Mouse (Mus musculus) thymus, postnatal 0 days (tissue): ENCODE measurements around the gene Nup214. TPM values are rescaled to one million over a fixed set of nuclear protein-coding genes. Genes with fewer than 3 reads are reported as not detected.

Source experiments
- DNase-seq: peaks from one replicate; pipeline ENCODE4 v3.0.0-alpha.2; 2015; ENCODE audit warnings: low spot score
- polyA plus RNA-seq: library from polyadenylated mRNA; unstranded; fragments of >200 nt; fragmentation: Nextera tagmentation; extraction: Ambion mirVana; gene quantifications from 2 replicates; pipeline ENCODE4 v1.2.1, GENCODE M21; 2015

The Nup214 gene
- polyA plus RNA-seq, 1 experiment from 2014 or later = 138 TPM

DNA sequence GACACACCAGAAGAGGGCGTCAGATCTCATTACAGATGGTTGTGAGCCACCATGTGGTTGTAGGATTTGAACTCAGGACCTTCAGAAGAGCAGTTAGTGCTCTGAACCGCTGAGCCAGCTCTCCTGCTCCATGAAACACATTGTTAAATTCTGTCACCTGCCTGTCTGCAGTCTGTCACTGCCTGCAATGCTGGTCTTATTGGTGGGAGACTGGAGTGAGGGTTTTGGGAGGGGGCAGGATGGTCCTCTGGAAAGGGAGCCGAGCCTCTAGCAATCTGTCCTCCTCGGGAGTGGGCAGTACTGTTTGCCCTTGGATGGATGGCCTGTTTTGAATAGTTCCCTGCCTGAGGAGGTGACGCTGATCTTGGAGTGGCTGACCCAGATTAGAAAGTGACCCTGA is 69.6 kb downstream of the Nup214 start:
- no peak for DNase-seq

- DNase-seq = peak; percentile 50
Measured at GRCm38 (mm10) chr2:32045375-32045774, 71.1 kb downstream of the Nup214 start.

GRCm38 (mm10) chr2:32046009-32046408 is 71.8 kb downstream of the Nup214 start:
- peak; percentile 60 for DNase-seq

- DNase-seq = peak; percentile 82
Measured at GRCm38 (mm10) chr2:32047323-32047722, 73.1 kb downstream of the Nup214 start.

GRCm38 (mm10) chr2:32051791-32052190 is 77.6 kb downstream of the Nup214 start:
- DNase-seq = peak; percentile 71

GRCm38 (mm10) chr2:32052418-32052817 is 78.2 kb downstream of the Nup214 start:
- peak; percentile 57 for DNase-seq

DNA sequence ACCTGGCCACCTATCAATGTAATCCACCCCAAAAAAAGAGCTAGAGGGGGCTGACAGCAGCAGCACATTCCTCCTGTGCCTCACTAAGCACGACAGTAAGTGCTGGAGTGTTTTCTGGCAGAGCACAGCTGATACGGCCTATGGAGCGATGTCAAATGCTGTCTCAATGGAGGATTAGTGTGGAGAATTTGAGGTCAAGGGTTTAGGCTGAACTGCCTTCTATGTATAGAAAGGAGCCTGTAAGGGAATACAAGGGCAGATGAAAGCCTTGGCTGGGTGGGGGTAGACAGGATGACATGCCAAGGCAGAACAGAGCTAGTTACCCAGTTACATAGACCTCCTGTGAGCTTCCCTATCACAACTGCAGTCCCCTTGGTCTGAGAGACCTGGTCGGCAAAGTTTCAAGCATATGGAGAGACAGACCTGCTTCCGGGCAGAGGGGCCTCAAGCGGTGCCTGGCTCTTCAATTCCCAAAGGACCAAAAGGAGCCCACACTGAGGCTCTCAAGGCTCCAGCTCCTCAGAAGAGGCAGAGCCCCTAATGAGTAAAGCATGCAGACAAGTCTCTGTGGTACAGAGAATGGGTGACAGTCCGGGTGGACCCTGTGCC is 81.2 kb downstream of the Nup214 start:
- DNase-seq = no peak

- DNase-seq = no peak
Measured at GRCm38 (mm10) chr2:32056524-32056923, 82.3 kb downstream of the Nup214 start.

DNA sequence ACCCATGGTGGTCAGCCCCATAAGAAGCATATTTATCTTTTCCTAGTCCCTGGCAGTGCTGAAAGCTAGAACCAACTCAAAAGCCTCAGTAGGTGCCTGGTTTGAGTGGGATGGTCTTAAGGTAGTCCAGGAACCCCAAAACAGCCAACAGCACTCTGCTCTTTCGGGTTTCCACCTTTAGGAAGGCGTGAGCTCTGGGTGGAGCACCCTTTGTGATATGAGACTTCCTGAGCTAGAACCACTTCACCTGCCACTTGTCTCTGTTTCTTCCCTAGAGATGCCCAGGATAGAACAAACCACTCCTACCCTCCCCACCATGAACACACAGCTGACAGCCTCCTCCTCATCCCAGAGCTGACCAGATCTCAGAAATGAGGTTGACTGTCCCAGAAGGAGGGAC is 83.1 kb downstream of the Nup214 start:
- DNase-seq = peak; percentile 78

GRCm38 (mm10) chr2:32057794-32058193 is 83.6 kb downstream of the Nup214 start:
- no peak for DNase-seq

GRCm38 (mm10) chr2:32058241-32058640 is 84.0 kb downstream of the Nup214 start:
- no peak for DNase-seq

DNA sequence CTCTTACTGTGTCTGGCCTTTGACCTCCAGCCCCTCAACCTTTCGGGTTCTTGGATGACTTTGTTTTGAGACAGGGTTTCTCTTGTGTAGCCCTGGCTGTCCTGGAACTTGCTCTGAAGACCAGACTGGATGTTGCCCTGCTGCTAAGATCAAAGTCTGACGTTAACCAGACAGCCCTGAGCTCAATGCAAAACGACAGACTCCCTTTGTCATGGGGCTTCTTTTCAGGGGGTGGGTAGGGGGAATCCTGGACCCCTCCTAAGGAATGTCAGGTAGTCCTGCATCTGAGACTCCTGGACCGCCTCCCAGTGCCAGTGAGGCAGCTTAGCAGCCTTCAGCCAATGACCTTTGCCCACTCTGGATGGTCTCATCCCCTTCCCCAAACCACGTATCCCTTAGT is 84.5 kb downstream of the Nup214 start:
- DNase-seq = no peak

DNA sequence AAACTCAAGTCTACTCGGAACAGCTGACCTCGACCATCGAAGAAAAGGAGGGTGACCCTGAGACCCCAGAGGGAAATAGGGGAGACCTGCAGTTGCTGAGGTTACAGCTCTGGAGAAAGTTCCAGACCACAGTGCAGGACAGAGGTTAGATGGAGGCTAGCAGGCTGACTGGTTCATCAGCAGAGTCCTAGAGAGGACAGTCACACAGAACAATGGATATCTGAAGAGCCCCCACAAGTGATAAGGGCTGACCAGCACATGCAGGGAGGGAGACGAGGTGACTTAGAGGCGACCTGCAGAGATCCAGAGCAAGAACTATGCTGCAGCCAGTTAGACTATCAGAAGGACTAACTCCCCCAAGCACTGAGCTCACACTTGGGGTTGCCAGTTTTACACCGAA is 85.4 kb downstream of the Nup214 start:
- no peak for DNase-seq

GRCm38 (mm10) chr2:32060228-32060805 is 86.1 kb downstream of the Nup214 start:
- peak; percentile 66 for DNase-seq

GRCm38 (mm10) chr2:32061189-32061588 is 87.0 kb downstream of the Nup214 start:
- no peak for DNase-seq

- peak; percentile 92 for DNase-seq
Measured at GRCm38 (mm10) chr2:32061722-32062505, 87.7 kb downstream of the Nup214 start.

DNA sequence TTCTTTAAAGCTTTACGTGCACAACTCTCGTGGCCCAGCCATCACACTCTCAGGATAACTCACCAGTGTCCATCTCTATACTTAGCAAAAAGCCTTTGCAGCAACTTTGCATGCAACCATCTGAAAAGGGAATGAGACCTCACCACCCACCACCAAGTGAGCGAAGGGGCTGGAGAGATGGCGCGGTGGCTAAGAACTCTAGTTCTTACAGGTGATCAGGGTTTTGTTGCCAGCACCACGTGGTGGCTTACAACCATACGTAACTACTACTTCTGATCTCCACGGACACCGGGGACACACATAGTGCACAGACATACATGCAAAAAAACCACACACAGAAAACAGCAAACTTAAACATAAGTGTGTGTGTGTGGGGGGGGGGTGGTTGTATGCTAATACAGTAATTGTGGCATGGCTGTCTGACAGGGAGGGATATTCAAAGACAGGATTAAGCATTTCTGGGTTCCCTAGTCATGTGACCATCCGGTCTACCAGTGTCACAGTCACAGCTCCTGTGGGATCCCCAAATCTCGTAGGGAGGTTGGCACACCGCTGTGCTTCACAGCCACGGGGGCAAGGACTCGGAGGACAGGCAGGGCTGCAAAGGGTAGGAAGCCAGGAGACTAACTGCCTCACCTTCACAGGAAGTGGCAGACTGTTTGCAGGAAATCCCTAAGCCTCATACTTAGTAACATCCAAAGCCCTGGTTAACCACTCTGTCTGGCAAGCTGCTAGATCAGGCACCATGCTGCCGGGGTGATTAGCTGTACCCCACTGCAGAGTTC is 88.6 kb downstream of the Nup214 start:
- peak; percentile 91 for DNase-seq

DNA sequence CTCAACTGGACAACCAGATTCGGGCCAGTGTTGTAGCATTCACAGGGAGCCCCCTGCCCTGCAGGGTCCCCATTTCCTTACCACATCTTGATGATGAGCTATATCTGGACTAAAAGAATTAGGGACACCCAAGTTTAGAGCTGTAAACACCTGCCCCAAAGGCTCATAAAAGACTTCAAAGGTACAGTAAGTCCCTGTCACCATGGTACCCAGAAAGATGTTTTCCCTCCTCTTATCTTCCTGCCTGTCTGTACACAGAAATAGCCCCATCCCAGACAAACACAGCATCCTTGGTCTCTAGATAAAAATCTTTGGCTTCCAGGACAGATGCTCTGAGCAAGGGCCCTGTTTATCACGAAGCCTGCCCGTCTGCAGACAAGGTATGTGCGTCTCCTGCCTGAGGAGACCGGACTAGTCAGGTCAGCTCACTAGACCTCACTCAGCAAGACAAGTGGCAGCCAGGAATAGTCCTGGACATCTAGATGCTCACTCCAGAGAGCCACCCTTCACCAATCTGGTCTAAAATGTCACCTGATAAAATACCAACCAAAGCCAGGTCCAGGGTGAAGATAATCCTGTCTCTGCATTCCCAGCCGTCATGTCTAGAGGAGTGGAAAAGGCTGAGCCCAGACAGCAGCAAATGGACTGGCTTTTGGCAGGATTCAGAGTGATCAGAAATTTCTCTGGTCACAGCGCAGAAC is 89.4 kb downstream of the Nup214 start:
- no peak for DNase-seq

- peak; percentile 77 for DNase-seq
Measured at GRCm38 (mm10) chr2:32064913-32065312, 90.7 kb downstream of the Nup214 start.

- DNase-seq = peak; percentile 87
Measured at GRCm38 (mm10) chr2:32065371-32065791, 91.1 kb downstream of the Nup214 start.

DNA sequence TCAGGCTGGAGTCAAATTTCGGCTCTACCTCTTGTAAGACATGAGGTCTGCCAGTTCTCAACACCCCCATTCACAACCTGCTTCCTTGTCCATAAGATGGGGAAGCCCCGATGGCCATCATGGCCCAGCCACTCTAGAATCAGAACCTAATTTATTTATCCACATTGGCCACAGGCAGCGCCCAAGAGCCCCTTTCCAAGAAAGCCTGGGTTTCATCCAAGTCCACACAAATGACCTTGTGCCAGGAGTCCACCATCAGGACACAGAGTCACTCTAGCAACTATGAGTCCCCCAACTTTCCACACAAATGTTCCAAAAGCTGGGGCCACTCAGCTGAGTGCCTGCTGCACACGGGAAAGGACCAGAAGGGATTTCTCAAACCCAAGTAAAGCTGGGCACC is 91.8 kb downstream of the Nup214 start:
- peak; percentile 22 for DNase-seq
